Mouse (Mus musculus): Measurements from ENCODE around the gene Trim28. TPM values are rescaled to one million over a fixed set of nuclear protein-coding genes. Genes with fewer than 3 reads are reported as not detected.

Gene Trim28
- polyA plus RNA-seq, 1 experiment: 195 TPM

DNA sequence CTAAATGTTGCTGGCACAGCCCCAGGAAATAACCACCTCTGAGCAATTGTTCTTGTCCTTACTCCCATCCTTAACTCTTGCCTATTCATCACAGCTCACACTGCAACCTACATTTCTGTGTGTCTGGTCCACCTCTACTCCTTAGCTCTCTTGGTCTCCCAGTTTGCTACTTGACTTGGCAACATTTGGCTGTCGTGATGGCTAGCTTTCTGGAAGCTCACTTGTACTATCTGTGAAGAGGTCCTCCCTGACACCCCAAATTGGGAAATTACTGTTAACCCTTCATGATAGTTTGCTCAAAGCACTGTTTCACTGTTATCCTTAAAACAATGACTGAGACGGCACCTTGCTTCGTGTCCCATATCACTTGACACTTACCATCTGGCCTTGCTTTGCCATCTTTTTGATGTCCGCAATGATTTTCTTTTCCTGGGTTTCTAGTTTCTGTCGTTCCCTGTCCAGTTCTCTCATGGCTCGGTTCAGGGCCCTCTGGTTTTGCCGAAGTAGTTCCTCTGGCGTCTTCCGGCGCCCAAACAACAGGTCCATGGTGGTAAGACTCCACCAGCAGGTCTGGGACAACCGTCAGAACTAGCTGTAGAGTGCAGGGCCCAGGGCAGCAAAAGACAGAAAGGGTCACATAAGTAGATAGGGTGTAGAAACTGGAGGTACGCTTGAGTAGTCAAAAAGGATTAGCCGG lies 34.7 kb downstream of the Trim28 start:
- H3K4me1 ChIP-seq (ENCODE audit: control insufficient read depth, insufficient read depth, insufficient read length, low read length): peaks cover 13% of the 10 kb centered on the region
- peak overlapping the region; percentile 88 for H3K4me3 ChIP-seq (ENCODE audit: low read depth, low read length)
- WGBS: 21% methylated on average over 13 of the region's 13 CpGs
- H3K27me3 ChIP-seq (ENCODE audit: control insufficient read depth, insufficient read depth, low read length): no peaks in the 10 kb centered on the region
- TF ChIP-seq CTCF (IDR thresholded peaks at IDR 0.05; ENCODE audit: extremely low read depth, insufficient read length, insufficient replicate concordance, low read depth, low read length) (no peak), POLR2A (IDR thresholded peaks at IDR 0.05; ENCODE audit: low read depth, low read length) (no peak)
- peaks cover 46% of the 10 kb centered on the region for H3K36me3 ChIP-seq (ENCODE audit: control insufficient read depth, insufficient read depth, low read length)
- peak overlapping the region; percentile 97 for H3K27ac ChIP-seq (ENCODE audit: insufficient read depth, low read depth, low read length)

- TF ChIP-seq CTCF (IDR thresholded peaks at IDR 0.05; ENCODE audit: extremely low read depth, insufficient read length, insufficient replicate concordance, low read depth, low read length): no peak
- no peak; the same call in 1 of the 2 replicates for TF ChIP-seq POLR2A (IDR thresholded peaks at IDR 0.05; ENCODE audit: low read depth, low read length)
- H3K27ac ChIP-seq (ENCODE audit: insufficient read depth, low read depth, low read length): peak within 1 kb of the TSS; percentile 97
- H3K4me1 ChIP-seq (ENCODE audit: control insufficient read depth, insufficient read depth, insufficient read length, low read length): peaks cover 17% of the 10 kb centered on the region
- H3K4me3 ChIP-seq (ENCODE audit: low read depth, low read length): peak within 1 kb of the TSS; percentile 88
- WGBS: under 1% methylated on average over 45 of the region's 45 CpGs
- H3K36me3 ChIP-seq (ENCODE audit: control insufficient read depth, insufficient read depth, low read length): peaks cover 39% of the 10 kb centered on the region
- no peaks in the 10 kb centered on the region for H3K27me3 ChIP-seq (ENCODE audit: control insufficient read depth, insufficient read depth, low read length)
Measured at GRCm38 (mm10) chr7:13034148-13034977, 35.4 kb downstream of the Trim28 start, which contains the start of gene Chmp2a. Gene Chmp2a (minus strand): TSS chr7:13034807.

DNA sequence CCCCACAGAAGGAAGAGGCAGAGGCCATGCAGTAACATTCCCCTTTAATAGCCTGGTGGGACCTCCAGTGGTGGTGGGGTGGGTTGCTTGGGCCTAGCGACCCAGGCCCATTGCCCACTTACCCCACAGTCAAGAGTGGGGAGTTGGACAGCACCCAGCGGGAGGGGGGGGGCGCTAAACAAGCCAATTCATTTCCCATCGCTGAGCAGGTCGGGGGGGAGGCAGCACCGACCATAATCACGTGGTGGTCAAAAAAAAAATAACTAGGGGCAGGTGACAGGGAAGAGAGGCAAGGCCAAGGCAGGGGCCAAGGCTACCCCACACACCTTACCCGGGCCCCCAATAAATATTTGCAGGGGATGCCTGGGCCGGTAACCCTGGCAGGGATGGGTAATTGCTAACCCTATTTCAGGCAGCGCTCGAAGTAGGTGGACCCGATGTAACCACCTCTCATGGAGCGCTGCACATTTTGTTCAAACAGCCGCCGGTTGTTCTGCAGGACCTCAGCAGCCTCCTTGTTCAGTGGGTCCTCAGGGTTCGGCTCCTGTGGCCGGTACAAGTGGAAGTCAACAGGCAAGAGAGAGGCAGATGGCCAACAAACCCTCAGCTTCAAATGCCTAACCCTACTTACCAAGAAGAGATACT lies 36.4 kb downstream of the Trim28 start:
- H3K4me1 ChIP-seq (ENCODE audit: control insufficient read depth, insufficient read depth, insufficient read length, low read length): peaks cover 17% of the 10 kb centered on the region
- peaks cover 30% of the 10 kb centered on the region for H3K36me3 ChIP-seq (ENCODE audit: control insufficient read depth, insufficient read depth, low read length)
- no peak overlapping the region for H3K4me3 ChIP-seq (ENCODE audit: low read depth, low read length)
- TF ChIP-seq CTCF (IDR thresholded peaks at IDR 0.05; ENCODE audit: extremely low read depth, insufficient read length, insufficient replicate concordance, low read depth, low read length) (no peak), POLR2A (IDR thresholded peaks at IDR 0.05; ENCODE audit: low read depth, low read length) (no peak)
- no peak overlapping the region for H3K27ac ChIP-seq (ENCODE audit: insufficient read depth, low read depth, low read length)
- 80% methylated on average over 17 of the region's 17 CpGs for WGBS
- H3K27me3 ChIP-seq (ENCODE audit: control insufficient read depth, insufficient read depth, low read length): no peaks in the 10 kb centered on the region

DNA sequence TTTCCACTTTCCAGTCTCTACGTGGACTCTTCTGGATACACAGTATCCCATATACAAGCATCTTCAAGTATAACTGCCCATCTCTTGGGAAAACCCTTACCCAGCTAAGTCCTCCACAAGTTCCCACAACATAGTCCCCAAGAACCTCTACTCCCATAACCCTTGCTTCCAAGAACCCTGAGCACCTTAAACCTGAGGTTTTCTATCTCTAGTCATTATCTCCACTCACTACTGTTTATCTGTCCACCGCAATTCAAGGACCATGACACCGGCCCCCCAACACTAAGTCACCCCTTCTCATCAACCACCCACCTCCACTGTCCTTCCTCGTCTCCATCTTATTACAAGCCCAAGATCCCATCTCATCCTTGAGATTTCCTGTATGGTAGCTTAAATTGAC lies 37.9 kb downstream of the Trim28 start:
- Histone ChIP-seq H3K4me1 (ENCODE audit: control insufficient read depth, insufficient read depth, insufficient read length, low read length) (peaks cover 17% of the 10 kb centered on the region), H3K27me3 (ENCODE audit: control insufficient read depth, insufficient read depth, low read length) (no peaks in the 10 kb centered on the region), H3K27ac (ENCODE audit: insufficient read depth, low read depth, low read length) (peak overlapping the region; percentile 60), H3K4me3 (ENCODE audit: low read depth, low read length) (peak overlapping the region; percentile 86), H3K36me3 (ENCODE audit: control insufficient read depth, insufficient read depth, low read length) (peaks cover 20% of the 10 kb centered on the region)
- WGBS: 20% methylated on average over 4 of the region's 4 CpGs
- TF ChIP-seq POLR2A (IDR thresholded peaks at IDR 0.05; ENCODE audit: low read depth, low read length): no peak
- no peak for TF ChIP-seq CTCF (IDR thresholded peaks at IDR 0.05; ENCODE audit: extremely low read depth, insufficient read length, insufficient replicate concordance, low read depth, low read length)

GRCm38 (mm10) chr7:13037366-13037765 lies 38.5 kb downstream of the Trim28 start:
- WGBS: under 1% methylated on average over 33 of the region's 33 CpGs
- TF ChIP-seq CTCF (IDR thresholded peaks at IDR 0.05; ENCODE audit: extremely low read depth, insufficient read length, insufficient replicate concordance, low read depth, low read length) (no peak), POLR2A (IDR thresholded peaks at IDR 0.05; ENCODE audit: low read depth, low read length) (no peak)
- H3K27me3 ChIP-seq (ENCODE audit: control insufficient read depth, insufficient read depth, low read length): no peaks in the 10 kb centered on the region
- peak overlapping the region; percentile 86 for H3K4me3 ChIP-seq (ENCODE audit: low read depth, low read length)
- peaks cover 17% of the 10 kb centered on the region for H3K4me1 ChIP-seq (ENCODE audit: control insufficient read depth, insufficient read depth, insufficient read length, low read length)
- H3K27ac ChIP-seq (ENCODE audit: insufficient read depth, low read depth, low read length): peak overlapping the region; percentile 60
- H3K36me3 ChIP-seq (ENCODE audit: control insufficient read depth, insufficient read depth, low read length): peaks cover 14% of the 10 kb centered on the region

DNA sequence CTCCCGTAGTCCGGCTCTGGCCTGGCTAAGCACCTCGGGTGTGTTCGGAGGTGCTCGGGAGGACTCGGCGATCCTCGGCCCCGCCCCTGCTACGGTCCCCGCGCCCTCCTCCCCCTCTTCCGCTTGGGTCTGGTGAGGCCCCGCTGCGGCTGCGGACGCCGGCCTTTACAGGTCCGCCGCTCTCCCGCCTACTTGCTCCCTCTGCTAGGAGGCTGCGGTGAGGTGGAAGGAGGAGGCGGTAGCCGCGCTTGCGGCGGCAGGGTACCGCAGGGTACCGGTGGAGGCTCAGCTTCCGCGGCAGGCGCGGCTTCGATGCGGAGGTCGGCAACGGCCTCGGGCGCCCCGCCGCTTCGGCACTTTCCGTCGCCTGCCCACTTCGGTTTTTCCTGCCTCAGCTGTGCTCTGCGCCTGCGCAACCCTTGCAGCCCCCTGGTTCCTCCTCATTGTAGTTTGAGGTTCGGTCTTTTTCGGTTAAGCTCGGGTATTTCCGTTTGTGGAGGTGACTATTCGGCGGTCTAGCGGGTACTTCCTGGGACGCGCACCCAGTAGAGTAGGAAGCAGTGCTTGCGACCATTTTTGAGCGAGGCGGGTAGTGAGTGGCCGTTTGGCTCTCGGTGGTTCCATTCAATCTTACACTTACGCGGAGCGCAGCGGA lies 39.1 kb downstream of the Trim28 start, which contains the start of gene Ube2m:
Gene Ube2m, minus strand, starts transcription at position 375 of the 655 bp plus-strand sequence.
- Histone ChIP-seq H3K27me3 (ENCODE audit: control insufficient read depth, insufficient read depth, low read length) (0 out of 2 replicates have a peak, but pooled peaks cover under 1% of the 10 kb centered on the region), H3K4me3 (ENCODE audit: low read depth, low read length) (peak within 1 kb of the TSS; percentile 86), H3K27ac (ENCODE audit: insufficient read depth, low read depth, low read length) (peak within 1 kb of the TSS; percentile 99), H3K4me1 (ENCODE audit: control insufficient read depth, insufficient read depth, insufficient read length, low read length) (peaks cover 17% of the 10 kb centered on the region), H3K36me3 (ENCODE audit: control insufficient read depth, insufficient read depth, low read length) (peaks cover 10% of the 10 kb centered on the region; the same call in 1 of the 2 replicates)
- under 1% methylated on average over 63 of the region's 65 CpGs for WGBS
- TF ChIP-seq POLR2A (IDR thresholded peaks at IDR 0.05; ENCODE audit: low read depth, low read length): peak; percentile 91
- no peak for TF ChIP-seq CTCF (IDR thresholded peaks at IDR 0.05; ENCODE audit: extremely low read depth, insufficient read length, insufficient replicate concordance, low read depth, low read length)

All from small intestine, adult 2 months (tissue).